Mouse (Mus musculus) urinary bladder, postnatal 4 days (tissue): ENCODE measurements around the gene Rnf212.
A peak's percentile ranks its signal among the peaks of the same experiment; 100 is the strongest.
"Not testable (repeated sequence)": the region's sequence is repeated elsewhere in the genome, so short reads cannot be mapped to it uniquely, and the experiment has no call there.

Experiments used
- DNase-seq, 2 experiments: peaks; one replicate each; pipeline ENCODE4 v3.0.0; 2021 to 2022; ENCODE audit warnings: low spot score in 2 of 2

The Rnf212 gene

GRCm38 (mm10) chr5:108774630-108775306 lies at the start of gene Rnf212:
TSS of gene Rnf212 (minus strand) at chr5:108774982.
- DNase-seq: peak in 1 of 2 experiments; percentile 60

GRCm38 (mm10) chr5:108823276-108823675 lies 48.5 kb upstream of the Rnf212 start:
- DNase-seq: peak; percentile 20 to 59

GRCm38 (mm10) chr5:108808750-108809149 lies 34.0 kb upstream of the Rnf212 start, which contains the start of gene Vmn2r8:
TSS of gene Vmn2r8 (minus strand) at chr5:108808850.
- not testable (repeated sequence) for DNase-seq

GRCm38 (mm10) chr5:108803646-108804045 lies 28.9 kb upstream of the Rnf212 start:
- DNase-seq: peak in 1 of 2 experiments; percentile 18

- not testable (repeated sequence) for DNase-seq
Observed at GRCm38 (mm10) chr5:108795263-108795662, 20.5 kb upstream of the Rnf212 start, which contains the start of gene Tmed11. TSS of gene Tmed11 (minus strand) at chr5:108795363.

GRCm38 (mm10) chr5:108790385-108790784 lies 15.6 kb upstream of the Rnf212 start:
- DNase-seq: peak in 1 of 2 experiments; percentile 61

GRCm38 (mm10) chr5:108760002-108760401 lies 14.8 kb downstream of the Rnf212 start:
- DNase-seq: no peak

- no peak for DNase-seq
Observed at GRCm38 (mm10) chr5:108758396-108758795, 16.4 kb downstream of the Rnf212 start.

- not testable (repeated sequence) for DNase-seq
Observed at GRCm38 (mm10) chr5:108751258-108751657, 23.5 kb downstream of the Rnf212 start.

- no peak for DNase-seq
Observed at GRCm38 (mm10) chr5:108750328-108751210, 24.2 kb downstream of the Rnf212 start.

GRCm38 (mm10) chr5:108744629-108745028 lies 30.2 kb downstream of the Rnf212 start:
- no peak for DNase-seq

GRCm38 (mm10) chr5:108743856-108744255 lies 30.9 kb downstream of the Rnf212 start:
- no peak for DNase-seq

- no peak for DNase-seq
Observed at GRCm38 (mm10) chr5:108742596-108742995, 32.2 kb downstream of the Rnf212 start.

GRCm38 (mm10) chr5:108741844-108742243 lies 32.9 kb downstream of the Rnf212 start:
- DNase-seq: no peak

GRCm38 (mm10) chr5:108727425-108727824 lies 47.4 kb downstream of the Rnf212 start:
- DNase-seq: no peak

GRCm38 (mm10) chr5:108726557-108727248 lies 48.1 kb downstream of the Rnf212 start:
- DNase-seq: peak in 1 of 2 experiments; percentile 42

- DNase-seq: no peak
Observed at GRCm38 (mm10) chr5:108724006-108724405, 50.8 kb downstream of the Rnf212 start.

GRCm38 (mm10) chr5:108719761-108720160 lies 55.0 kb downstream of the Rnf212 start:
- no peak for DNase-seq

GRCm38 (mm10) chr5:108718051-108718450 lies 56.7 kb downstream of the Rnf212 start:
- no peak for DNase-seq

- no peak for DNase-seq
Observed at GRCm38 (mm10) chr5:108715974-108716373, 58.8 kb downstream of the Rnf212 start.

GRCm38 (mm10) chr5:108714149-108714548 lies 60.6 kb downstream of the Rnf212 start:
- no peak for DNase-seq

GRCm38 (mm10) chr5:108713691-108714090 lies 61.1 kb downstream of the Rnf212 start:
- no peak for DNase-seq
